Mouse (Mus musculus) megakaryocyte, adult 5-6 weeks (primary cell): ENCODE data around the gene Rnf4. TPM values are rescaled to one million over a fixed set of nuclear protein-coding genes. Genes with fewer than 3 reads are reported as not detected.

Source experiments
- ATAC-seq: 2 replicates; pipeline ENCODE4 v1.8.0; 2016; ENCODE audit warnings: mild to moderate bottlenecking, inconsistent platforms; ENCODE audit not compliant: poor library complexity, severe bottlenecking
- total RNA-seq, 2 experiments: library from RNA; stranded (forward) in 1 of 2; stranded (reverse) in 1 of 2; fragments of 153-499, 151-499 nt in 1 of 2; fragments of 221-1000, 200-1000 nt in 1 of 2; gene quantifications; 2 replicates each; pipeline versions ENCODE4 v1.2.3 to v1.2.4; 2015 to 2017

Rnf4 gene
- total RNA-seq, 2 experiments from 2014 or later = 75.7 to 79.6 TPM

GRCm38 (mm10) chr5:34335539-34336096 is 471 bp upstream of the Rnf4 start:
- ATAC-seq = peak; percentile 31

DNA sequence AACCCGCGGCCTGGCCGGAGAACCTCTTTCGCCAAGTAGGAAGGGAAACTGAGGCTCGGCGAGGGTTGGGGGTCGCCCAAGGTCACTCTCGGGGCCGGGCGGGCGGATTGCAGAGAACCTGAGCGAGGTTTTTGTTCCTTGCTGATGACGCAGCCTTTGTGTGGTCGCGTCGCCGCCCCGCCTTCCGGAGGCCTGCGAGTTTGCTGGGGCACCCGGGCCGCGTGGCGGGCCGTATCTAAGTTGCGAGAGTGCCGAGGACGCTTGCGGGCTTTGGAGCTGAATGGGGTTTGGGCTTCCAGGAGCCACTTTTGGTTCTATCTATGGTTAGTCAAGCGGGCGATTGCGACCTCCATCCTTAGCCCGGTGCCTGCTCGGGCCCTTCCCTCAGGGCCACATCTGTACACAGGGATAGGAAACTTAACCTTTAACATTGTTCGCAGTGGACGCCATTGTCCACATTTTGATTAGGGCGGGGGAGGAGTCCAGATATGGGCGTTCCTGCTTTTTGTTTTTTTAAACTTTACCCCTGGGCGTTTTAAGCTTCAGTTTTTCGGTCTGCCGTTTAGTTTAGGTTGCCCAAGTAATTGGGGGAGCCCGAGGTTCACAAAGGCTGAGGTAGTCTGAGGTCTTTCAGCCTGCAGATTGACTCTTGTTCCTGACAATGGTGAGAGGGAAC is 824 bp downstream of the Rnf4 start:
- ATAC-seq = peak; percentile 56

- no peak for ATAC-seq
These were observed 4.2 kb downstream of the Rnf4 start for GRCm38 (mm10) chr5:34340246-34340645.

GRCm38 (mm10) chr5:34352084-34352631 is 16.1 kb downstream of the Rnf4 start:
- no peak for ATAC-seq

- no peak for ATAC-seq
These were observed 24.2 kb downstream of the Rnf4 start for GRCm38 (mm10) chr5:34360261-34360660.

DNA sequence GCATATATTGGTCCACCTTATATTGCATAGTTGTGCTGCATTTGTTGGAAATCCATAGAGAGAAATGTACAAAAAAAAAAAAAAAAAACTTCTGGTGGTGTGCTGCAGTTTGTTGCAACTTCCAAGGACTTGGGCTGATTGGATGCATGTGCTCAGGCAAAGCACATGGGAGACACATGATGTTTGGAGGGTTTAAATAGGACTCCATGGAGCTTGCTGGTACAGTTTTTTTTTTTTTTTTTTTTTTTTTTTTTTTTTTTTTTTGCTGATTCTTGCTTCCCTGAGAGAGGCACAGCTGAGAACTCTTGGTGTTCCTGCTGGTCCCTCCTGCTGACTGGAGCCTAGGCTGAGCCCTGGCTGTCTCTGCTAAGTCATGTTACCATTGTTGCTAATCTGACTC is 27.0 kb downstream of the Rnf4 start:
- ATAC-seq = no peak

DNA sequence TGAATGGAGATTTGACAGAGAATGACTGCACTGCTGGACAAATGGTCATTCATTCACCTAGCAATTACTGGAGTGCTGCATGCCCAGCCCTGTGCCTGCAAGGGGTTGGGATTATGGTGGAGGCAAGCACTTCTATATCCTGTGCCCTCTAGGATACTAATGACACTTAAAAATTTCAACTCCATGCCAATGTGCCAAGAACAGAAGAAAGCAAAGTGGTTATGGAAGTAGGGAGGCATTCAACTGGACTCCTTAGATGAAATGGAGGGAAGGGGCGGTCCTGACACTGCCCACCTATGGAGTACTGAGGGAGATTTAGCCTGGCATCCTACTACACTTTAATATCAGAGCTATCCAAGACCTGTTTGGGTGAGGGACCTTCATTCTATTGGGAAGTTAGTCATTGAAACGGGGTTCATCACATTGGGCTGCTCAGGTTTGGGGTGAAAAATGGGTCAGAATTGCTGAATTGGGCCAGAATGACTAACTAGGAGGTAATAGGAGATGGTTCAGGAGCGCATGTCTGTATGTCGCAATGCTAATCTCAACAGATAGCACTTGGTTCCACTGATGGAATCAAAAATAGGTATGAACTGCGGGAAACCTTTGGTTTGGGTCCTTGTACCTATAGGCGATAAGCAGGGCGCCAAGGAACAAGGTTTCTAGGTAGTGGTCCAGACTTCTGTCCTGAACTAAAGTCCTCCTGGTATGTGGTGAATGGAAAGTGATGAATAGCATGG is 32.6 kb downstream of the Rnf4 start:
- no peak for ATAC-seq

GRCm38 (mm10) chr5:34369341-34370021 is 33.4 kb downstream of the Rnf4 start, which contains the start of gene Fam193a:
TSS of gene Fam193a (plus strand) at chr5:34369933.
- ATAC-seq = peak; percentile 99

DNA sequence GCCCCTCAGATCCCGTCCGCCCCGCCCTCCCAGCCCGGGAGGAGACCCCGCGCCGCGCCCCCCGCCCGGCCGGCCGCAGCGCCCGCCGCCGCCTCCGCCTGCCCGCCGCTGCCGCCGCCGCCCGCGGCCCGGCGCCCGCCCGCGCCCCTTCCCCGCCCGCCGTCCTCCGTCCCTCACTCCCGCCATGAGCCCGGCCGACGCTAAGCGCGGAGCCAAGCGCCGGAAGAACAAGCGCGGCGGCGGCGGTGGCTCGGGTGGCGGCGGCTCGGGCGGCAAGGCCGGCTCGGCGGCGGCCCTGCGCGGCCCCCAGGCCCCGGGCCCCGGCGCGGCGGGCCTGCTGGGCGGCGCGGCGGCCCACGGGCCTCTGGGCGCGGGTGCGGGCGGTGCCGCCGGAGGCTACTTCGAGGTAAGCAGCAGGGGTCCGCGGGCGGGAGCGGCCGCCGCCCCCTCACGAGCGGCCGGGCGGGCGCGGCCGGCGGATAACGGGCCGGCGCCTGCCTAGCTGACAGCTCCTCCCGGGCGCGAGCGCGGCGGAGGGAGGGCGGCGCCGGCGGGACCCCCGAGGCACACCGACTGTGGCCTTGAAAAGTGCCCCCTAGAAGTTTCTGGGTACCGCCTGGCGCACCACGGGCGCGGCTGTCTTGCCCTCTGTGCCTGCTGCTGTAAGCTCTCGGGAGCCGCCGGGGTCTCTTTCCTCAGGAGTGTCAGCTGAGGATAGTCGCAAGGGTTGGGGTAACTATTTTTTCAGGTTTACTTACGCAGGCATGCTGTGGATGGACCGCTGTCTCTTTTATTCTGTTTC is 34.1 kb downstream of the Rnf4 start:
- no peak for ATAC-seq

DNA sequence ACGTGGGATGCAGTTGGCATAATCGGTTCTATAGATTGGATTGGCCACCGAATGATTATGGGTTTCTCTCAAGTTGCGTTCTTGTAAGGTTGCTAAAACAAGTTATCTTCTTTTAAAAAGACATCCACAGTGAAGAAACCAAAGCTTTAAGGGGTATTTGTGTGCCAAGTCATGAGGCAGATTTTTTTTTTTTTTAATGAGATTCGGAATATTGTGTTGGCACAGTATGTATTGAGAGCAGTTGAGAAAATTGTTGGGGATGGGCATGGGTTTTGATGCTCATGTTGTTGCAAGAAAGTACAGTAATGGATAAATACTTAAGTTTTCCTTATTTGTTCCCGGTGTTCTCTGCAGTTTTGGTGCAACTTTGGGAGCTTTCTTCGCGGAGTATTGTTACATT is 34.8 kb downstream of the Rnf4 start:
- no peak for ATAC-seq

DNA sequence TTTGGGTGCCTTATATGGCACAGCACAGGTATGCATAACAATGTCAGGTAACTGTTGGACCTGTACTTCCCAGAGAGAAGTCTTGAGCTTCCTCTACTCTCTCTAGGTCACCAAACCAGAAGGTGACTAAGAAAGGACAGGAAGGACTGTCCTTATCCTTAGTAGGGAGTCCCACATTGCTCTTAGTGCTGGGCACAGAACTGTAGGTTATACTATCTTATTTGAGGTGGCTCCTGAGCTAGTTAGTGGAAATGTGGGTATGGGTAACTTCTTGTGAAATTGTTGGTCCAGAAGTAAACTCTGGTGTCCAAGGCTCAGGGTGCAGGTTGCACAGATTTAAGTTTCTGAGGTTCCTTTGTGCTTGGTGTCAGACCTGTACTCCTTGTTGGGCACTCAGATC is 36.1 kb downstream of the Rnf4 start:
- ATAC-seq = no peak

DNA sequence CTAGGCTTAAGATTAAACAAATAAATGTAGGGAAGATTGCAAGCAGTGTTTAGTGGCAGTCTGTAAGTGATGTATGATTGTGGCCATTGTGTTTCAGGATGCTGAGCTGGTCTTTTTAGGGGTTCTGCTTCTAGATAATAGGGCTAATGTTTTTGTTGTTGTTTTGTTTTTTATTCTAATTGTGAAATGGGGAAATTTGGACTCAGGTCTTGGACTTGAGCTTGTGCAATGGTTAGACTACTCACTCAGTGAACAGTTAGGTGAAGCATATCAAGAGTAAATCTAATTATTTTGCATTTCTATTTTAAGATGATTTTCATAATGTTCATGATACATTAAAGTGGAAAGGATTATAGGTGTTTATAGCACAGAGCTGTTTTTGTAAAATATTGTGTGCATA is 36.5 kb downstream of the Rnf4 start:
- no peak for ATAC-seq

DNA sequence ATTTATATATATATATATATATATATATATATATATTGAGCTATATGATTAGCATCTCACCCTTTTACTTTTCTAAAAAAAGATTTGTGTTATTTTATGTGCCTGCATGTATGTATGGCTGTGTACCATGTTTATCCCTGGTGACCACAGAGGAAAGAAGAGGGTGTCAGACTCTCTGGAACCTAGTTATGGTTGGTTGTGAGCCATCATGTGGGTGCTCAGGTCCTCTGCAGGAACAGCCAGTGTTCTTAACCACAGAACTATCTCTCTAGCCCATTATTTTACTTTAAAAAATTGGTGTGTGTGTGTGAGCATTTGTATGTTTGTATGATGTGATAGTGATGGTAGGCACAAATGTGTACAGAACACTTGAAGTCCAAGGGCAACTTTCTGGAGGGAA is 42.7 kb downstream of the Rnf4 start:
- ATAC-seq = no peak

DNA sequence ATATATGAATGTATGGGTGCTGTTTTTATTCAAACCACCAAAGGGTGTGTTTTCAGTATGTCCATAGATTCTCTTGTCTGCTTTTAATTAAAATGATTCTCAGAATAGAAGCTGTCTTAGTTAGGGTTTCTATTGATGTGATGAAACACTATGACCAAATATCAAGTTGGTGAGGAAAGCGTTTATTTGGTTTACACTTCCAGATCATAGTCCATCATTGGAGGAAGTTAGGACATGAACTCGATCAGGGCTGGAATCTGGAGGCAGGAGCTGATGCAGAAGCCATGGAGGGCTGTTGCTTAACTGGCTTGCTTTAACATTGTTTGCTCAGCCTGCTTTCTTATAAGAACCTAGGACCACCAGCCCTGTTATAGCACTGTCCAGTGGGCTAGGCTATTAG is 45.6 kb downstream of the Rnf4 start:
- no peak for ATAC-seq

DNA sequence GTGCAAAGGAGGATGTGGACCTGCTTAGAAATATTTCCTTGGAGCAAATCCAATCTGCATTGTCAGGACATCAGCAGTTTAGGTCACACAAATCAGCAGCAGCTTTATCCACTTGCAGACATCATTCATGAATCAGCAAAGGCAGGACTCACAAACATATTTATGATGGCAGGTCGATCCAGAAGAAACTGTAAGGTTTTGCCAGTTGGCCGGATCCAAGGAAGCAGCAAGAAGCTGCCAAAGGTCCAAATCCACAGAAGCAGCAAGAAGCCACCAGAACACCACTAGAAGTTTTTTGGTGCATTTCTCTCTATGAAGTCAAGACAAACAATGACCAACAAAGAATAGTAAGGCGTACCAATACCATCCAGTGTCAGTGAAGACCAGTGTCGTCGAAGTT is 49.5 kb downstream of the Rnf4 start:
- ATAC-seq = no peak

DNA sequence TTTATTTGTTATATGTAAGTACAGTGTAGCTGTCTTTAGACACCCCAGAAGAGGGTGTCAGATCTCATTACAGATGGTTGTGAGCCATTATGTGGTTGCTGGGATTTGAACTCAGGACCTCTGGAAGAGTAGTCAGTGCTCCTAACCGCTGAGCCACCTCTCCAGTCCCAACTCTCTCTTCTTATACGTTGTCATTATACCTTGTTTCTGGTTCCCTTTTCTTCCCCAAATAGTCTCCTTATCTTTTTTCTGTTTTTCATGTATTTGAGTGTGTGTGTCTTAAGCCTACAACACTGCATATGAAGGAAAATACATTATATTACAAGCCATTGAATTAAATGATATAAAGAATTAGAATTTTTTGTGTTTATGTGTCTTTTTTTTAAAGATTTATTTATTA is 50.7 kb downstream of the Rnf4 start:
- no peak for ATAC-seq

GRCm38 (mm10) chr5:34393251-34393650 is 57.2 kb downstream of the Rnf4 start:
- ATAC-seq = no peak

GRCm38 (mm10) chr5:34395347-34395746 is 59.3 kb downstream of the Rnf4 start:
- ATAC-seq = no peak

- ATAC-seq = no peak
These were observed 59.9 kb downstream of the Rnf4 start for GRCm38 (mm10) chr5:34395850-34396540.

DNA sequence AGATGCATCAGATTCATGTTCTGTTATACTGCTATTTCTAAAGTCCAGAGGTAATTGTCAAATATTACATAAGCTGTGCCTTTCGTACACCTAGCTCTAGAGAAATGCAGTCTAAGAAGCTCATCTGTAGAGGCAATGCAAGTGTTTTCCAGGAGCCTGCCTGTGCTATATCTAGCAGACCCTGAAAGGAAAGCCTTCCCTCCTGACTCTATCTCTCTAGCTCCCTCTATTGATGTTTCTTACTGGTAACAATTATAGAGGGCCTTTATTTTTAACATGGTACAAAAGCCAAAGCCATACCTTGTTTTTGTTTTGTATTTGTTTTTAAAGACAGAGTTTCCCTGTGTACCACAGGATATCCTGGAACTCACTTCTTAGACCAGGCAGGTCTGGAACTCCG is 61.8 kb downstream of the Rnf4 start:
- ATAC-seq = no peak
